Mouse (Mus musculus) ES-E14 (cell line): Measurements from ENCODE around the gene En2. TPM values are rescaled to one million over a fixed set of nuclear protein-coding genes. Genes with fewer than 3 reads are reported as not detected.
A peak's percentile ranks its signal among the peaks of the same experiment; 100 is the strongest.

Source experiments
- DNase-seq: peaks from one replicate; pipeline ENCODE4 v3.0.0-alpha.2; 2013; ENCODE audit warnings: low read depth, low spot score
- H3K27ac ChIP-seq: 2 replicates; pipeline ENCODE4 v1.5.1; 2012; ENCODE audit warnings: low read depth, mild to moderate bottlenecking, low read length, moderate library complexity, mixed read lengths; ENCODE audit not compliant: poor library complexity, insufficient read depth, severe bottlenecking
- H3K36me3 ChIP-seq: 2 replicates; pipeline ENCODE4 v1.6.1; 2012; ENCODE audit warnings: mild to moderate bottlenecking, low read length, moderate library complexity, mixed read lengths; ENCODE audit not compliant: control insufficient read depth, poor library complexity, insufficient read depth, severe bottlenecking
- H3K4me1 ChIP-seq, 2 experiments: fragments of 150-350 bp in 1 of 2; sonication (generic) in 1 of 2; 2 replicates each; pipeline ENCODE4 v1.6.1; 2012; ENCODE audit warnings: low read length in 2 of 2, mild to moderate bottlenecking in 1 of 2, mixed read lengths in 1 of 2; ENCODE audit not compliant: control insufficient read depth in 2 of 2, insufficient read depth in 2 of 2, poor library complexity in 1 of 2
- H3K4me3 ChIP-seq, 2 experiments: fragments of 150-350 bp in 1 of 2; sonication (generic) in 1 of 2; 2 replicates each; pipeline ENCODE4 v1.5.1; 2012; ENCODE audit warnings: low read length in 2 of 2, low read depth in 1 of 2, mild to moderate bottlenecking in 1 of 2, mixed read lengths in 1 of 2; ENCODE audit not compliant: insufficient read depth in 1 of 2, poor library complexity in 1 of 2, severe bottlenecking in 1 of 2
- H3K9ac ChIP-seq: 2 replicates; pipeline ENCODE4 v1.6.1; 2012; ENCODE audit warnings: low read depth, mild to moderate bottlenecking, low read length, mixed read lengths; ENCODE audit not compliant: poor library complexity, insufficient read depth, severe bottlenecking
- H3K9me3 ChIP-seq: fragments of 150-350 bp; sonication (generic); 2 replicates; pipeline ENCODE4 v1.6.1; 2012; ENCODE audit warnings: low read depth, mild to moderate bottlenecking, low read length; ENCODE audit not compliant: control insufficient read depth, insufficient read depth
- CHD2 ChIP-seq: IDR thresholded peaks from 2 replicates; pipeline ENCODE4 v1.6.1; 2014; ENCODE audit warnings: mild to moderate bottlenecking, low read depth, low read length, inconsistent platforms
- HCFC1 ChIP-seq: IDR thresholded peaks from 2 replicates; pipeline ENCODE4 v1.6.1; 2012; ENCODE audit warnings: low read length, inconsistent platforms, borderline replicate concordance; ENCODE audit not compliant: insufficient read depth
- MAFK ChIP-seq: IDR thresholded peaks from 2 replicates; pipeline ENCODE4 v1.6.1; 2014; ENCODE audit warnings: mild to moderate bottlenecking, low read depth, low read length, inconsistent platforms; ENCODE audit not compliant: insufficient read depth
- ZC3H11A ChIP-seq: IDR thresholded peaks from 2 replicates; pipeline ENCODE4 v1.6.1; 2012; ENCODE audit warnings: low read depth, mild to moderate bottlenecking, inconsistent platforms, low read length, borderline replicate concordance
- ZNF384 ChIP-seq: IDR thresholded peaks from 2 replicates; pipeline ENCODE4 v1.6.1; 2012; ENCODE audit warnings: low read depth, low read length, inconsistent platforms
- in situ Hi-C, 2 experiments: fragments of 600-800 bp; cut with MboI; formaldehyde crosslinking; loops; one replicate each; pipeline ENCODE4 v1.15.1; 2025; ENCODE audit warnings: low sequenced_read_pairs in 2 of 2, inconsistent platforms in 1 of 2; ENCODE audit not compliant: unreplicated experiment in 2 of 2
- total RNA-seq: library from RNA; depleted of rRNA; stranded (reverse); fragments of 300-350 nt; gene quantifications from 2 replicates; pipeline ENCODE4 v1.2.3, GENCODE M21; 2012

En2 gene
- total RNA-seq, 1 experiment = 3.2 TPM

DNA sequence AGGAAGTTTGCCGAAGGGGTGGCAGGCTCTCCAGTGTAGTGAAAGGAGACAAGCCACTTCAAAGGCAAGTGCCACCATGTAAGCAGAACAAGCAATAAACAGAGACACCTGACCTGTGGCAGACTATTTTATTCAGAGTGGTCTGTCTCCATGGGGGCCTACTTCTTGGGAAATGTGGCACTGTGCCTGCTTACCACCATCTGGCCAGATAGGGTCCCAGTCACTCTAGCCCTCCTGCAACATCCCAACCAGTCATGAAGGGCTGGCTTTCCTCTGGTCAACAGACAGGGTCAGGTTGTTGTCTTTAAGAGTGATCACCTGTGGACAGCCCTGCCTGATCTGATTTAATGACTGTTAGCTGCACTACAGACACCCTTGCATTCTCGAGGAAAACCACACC, 30.0 kb downstream of the En2 start:
- Histone ChIP-seq H3K9ac (no peak overlapping the region), H3K27ac (no peak overlapping the region), H3K4me1 (peaks cover 8 to 15% of the 10 kb centered on the region in 2 experiments; a peak in 3 of 4 replicates), H3K9me3 (no peaks in the 10 kb centered on the region), H3K36me3 (peaks cover 6% of the 10 kb centered on the region), H3K4me3 (no peak overlapping the region)
- TF ChIP-seq ZNF384 = no peak
- no peak for TF ChIP-seq CHD2
- no peak for TF ChIP-seq MAFK
- TF ChIP-seq ZC3H11A = no peak
- TF ChIP-seq HCFC1 = no peak
- no peak for DNase-seq
- in situ Hi-C loops = no loop called here

DNA sequence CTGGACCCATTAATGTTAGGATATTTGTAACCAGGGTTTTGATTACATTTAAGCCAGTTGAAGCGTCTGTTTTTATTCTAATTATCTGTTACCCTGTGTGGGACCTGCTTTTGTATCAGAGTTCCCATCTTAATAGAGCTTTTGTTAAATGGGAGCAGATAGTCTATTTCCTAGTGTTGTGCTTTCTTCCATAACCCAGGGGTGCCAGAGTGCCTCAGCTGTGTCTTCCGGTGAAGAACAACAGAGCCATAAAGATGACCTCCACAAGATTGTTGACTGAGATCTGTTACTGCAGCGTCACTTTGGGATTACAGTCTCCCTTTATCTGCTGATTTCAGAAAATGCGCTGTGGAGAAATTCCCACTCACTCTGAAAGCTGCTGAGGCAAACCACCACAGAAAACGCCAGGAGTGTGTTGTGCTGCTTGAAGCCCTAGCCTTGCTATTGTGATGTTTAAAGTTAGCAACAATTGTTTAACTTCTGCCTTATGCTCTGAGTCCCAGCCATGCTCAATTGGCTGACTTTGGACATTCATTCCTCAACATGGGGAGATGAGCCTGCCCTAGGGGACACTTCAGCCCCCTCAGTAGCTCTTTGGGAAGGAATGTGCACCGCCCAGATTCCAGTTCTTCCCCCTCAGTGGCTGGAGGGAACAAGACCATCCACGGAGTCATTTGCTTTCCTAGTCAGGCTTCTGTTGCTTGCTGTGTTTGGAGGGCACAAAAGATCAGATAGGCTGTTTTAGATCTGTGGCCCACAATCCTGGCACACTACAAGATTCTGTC, 33.8 kb downstream of the En2 start:
- no peak overlapping the region for H3K4me3 ChIP-seq
- H3K36me3 ChIP-seq = peaks cover 10% of the 10 kb centered on the region
- no peak for DNase-seq
- in situ Hi-C loops = no loop called here
- peaks cover 5 to 15% of the 10 kb centered on the region in 2 experiments; a peak in 3 of 4 replicates for H3K4me1 ChIP-seq
- H3K27ac ChIP-seq = peak overlapping the region; percentile 63; the same call in 1 of the 2 replicates
- TF ChIP-seq ZNF384 (no peak), MAFK (no peak), HCFC1 (no peak), ZC3H11A (no peak), CHD2 (no peak)
- H3K9me3 ChIP-seq = no peaks in the 10 kb centered on the region
- H3K9ac ChIP-seq = no peak overlapping the region

DNA sequence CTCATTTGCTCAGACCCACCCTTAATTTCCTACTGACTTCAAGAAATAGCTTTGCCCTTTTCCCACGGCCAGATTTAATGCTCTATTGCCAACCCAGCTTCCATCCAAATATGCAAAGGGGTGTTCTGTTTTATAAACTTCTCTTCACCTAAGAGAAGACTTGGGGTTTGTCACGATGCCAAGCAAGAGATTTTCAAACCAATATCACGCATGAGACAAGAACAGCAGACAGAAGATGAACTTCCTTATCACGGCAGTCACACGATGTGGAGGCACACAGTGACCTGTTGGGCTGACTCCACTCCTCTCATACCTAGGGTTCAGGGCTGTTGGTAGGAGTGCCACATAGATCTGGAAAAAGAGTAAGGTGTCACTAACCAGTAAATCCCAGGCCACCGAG, 37.6 kb downstream of the En2 start:
- Histone ChIP-seq H3K9me3 (no peaks in the 10 kb centered on the region), H3K4me3 (no peak overlapping the region), H3K36me3 (peaks cover 21% of the 10 kb centered on the region), H3K9ac (no peak overlapping the region), H3K4me1 (peaks cover 1 to 12% of the 10 kb centered on the region in 2 experiments; a peak in 3 of 4 replicates), H3K27ac (no peak overlapping the region)
- TF ChIP-seq ZNF384 (no peak), MAFK (no peak), HCFC1 (no peak), ZC3H11A (no peak)
- in situ Hi-C loops = no loop called here
- DNase-seq = no peak

DNA sequence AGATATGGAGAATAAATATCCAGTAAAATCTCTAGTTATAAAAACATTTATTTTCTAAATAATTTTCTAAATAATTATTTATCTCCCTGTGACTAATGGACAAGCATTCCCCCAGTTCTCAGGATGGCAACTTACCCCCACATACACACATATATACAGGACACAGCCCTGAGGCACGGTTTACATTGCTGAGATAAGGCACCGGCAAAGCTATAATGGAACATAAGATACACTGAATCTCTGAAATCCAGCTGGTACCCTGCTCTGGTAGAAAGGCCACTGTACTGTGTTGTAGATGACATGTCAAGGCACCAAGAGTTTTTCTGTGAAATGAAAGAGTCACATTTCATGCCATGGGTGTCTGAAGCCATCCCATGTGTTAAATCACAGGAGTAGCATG, 39.2 kb downstream of the En2 start:
- H3K9me3 ChIP-seq = no peaks in the 10 kb centered on the region
- H3K4me1 ChIP-seq = peaks cover 4 to 8% of the 10 kb centered on the region in 2 experiments; a peak in 2 of 4 replicates
- H3K36me3 ChIP-seq = peaks cover 21% of the 10 kb centered on the region
- no peak for TF ChIP-seq ZC3H11A
- H3K4me3 ChIP-seq = no peak overlapping the region
- in situ Hi-C loops = no loop called here
- no peak overlapping the region for H3K27ac ChIP-seq
- DNase-seq = no peak
- no peak overlapping the region for H3K9ac ChIP-seq

DNA sequence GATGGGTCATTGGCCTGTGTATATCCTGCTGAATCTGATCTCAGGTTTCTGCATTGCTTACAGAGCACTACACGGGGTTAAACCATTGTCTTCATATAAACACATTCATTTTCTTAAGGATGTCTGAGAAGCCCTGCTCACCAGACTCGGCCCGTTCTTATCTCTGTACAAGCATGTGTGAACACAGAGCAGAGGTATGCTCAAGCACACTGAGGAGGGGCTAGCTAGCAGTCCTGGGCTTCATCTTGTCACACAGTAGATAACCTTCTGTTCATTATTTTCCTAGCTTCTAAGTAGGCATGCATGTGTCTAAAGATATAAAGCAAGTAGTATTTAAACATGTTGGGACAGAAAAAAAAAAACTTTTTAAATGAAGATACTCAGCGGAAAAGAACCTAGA, 41.0 kb downstream of the En2 start:
- Histone ChIP-seq H3K4me3 (no peak overlapping the region), H3K4me1 (peaks cover 3 to 5% of the 10 kb centered on the region in 2 experiments; a peak in 2 of 4 replicates), H3K9me3 (no peaks in the 10 kb centered on the region), H3K27ac (no peak overlapping the region), H3K36me3 (peaks cover 20% of the 10 kb centered on the region), H3K9ac (no peak overlapping the region)
- no peak for DNase-seq
- TF ChIP-seq HCFC1 (no peak), CHD2 (no peak), MAFK (no peak), ZNF384 (no peak), ZC3H11A (no peak)
- in situ Hi-C loops = no loop called here
